Mouse (Mus musculus): Measurements from ENCODE around the gene Cdk9.

- TF ChIP-seq CTCF (IDR thresholded peaks at IDR 0.05; ENCODE audit: extremely low read depth, insufficient read length, insufficient replicate concordance, low read depth, low read length), result no peak
- no peak for TF ChIP-seq POLR2A (IDR thresholded peaks at IDR 0.05; ENCODE audit: low read depth, low read length)
Measured at GRCm38 (mm10) chr2:32661509-32662107, 51.3 kb downstream of the Cdk9 start.

All from small intestine, adult 2 months (tissue).